Mouse (Mus musculus): ENCODE measurements around the gene Lamtor3.
"Not testable (repeated sequence)": the region's sequence is repeated elsewhere in the genome, so short reads cannot be mapped to it uniquely, and the experiment has no call there.

Gene Lamtor3

GRCm38 (mm10) chr3:137961736-137962385 is 43.6 kb downstream of the Lamtor3 start:
- no peak for DNase-seq (ENCODE audit: low read depth)

- no peak for DNase-seq (ENCODE audit: low read depth)
These were observed 45.2 kb downstream of the Lamtor3 start for GRCm38 (mm10) chr3:137963508-137963907.

DNA sequence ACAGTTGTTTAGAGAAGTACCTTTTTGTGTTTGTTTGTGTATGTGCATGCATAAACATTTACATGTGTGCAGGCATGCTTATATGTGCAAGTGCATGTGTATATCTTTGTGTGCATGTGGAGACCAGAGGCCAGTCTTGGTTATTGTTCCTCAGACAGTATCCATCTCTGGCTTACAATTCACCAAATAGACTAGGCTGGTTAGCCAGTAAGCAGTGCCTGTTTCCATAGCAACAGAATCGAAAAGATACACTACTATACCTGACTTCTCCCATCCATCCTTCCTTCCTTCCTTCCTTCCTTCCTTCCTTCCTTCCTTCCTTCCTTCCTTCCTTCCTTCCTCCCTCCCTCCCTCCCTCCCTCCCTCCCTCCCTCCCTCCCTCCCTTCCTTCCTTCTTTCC is 45.7 kb downstream of the Lamtor3 start:
- DNase-seq (ENCODE audit: low read depth) = not testable (repeated sequence)

DNA sequence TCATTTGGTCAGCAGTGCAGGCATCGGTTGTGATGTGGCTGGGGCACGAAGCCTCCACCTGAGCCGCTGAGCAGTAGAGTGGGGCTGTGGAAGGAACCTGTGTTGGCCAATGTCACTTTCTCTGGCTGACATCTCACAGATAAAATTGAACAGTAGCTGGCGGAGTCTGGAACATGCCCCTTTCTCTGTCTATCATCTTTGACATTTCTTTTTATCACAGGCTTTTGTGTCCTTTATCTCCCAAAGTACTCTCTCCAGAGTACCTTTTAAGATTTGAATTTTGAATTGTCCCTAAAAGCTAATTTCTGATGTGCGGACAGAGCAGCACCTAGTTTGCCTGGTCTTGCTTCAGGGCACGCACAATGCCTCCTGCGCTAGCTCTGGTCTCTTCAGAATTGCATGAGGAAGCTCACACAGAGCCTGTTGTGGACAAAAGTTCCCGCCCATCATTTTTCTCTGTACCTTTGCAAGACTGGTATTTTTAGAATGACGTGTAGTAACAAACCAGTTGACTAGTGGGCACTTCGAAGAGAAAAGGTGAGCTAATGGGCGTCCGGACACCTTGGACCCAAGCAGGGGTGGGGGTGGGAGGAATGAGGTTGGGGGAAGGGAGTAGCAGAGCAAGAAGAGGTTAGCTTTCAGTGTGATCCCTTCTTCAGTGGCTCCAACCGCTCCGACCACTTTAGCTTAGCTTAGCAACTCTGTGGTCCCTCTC is 50.0 kb downstream of the Lamtor3 start:
- DNase-seq (ENCODE audit: low read depth) = no peak

DNA sequence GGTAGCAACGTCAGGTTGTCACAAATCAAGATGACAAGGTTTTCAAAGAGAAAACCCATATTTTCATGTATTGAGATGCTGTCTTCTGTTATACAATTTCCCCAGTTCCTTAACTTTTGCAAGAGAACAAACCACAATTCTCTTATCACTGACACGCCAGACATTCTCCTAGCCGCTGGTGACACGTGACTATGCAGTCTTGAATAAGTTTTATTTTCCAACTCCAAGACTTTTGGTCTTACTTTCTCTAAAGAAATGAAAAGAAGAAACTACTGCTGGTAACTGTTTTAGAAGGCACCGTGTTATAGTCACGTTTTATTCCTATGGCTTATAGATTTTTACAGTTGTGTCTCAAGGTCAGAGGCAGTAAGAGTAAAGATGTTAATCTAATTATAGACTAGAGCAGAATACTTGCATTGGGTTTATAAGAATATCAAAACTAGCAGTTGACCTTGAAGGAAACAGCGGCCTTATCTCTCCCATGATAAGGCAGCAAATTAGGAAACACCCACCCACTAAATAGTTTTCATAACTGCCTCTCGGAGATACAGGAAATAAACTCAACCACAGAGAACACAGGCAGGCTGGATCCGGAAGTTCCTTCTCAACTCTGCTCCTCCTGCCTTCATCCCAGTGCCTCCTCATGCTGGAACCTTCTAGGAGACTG is 50.6 kb downstream of the Lamtor3 start:
- DNase-seq (ENCODE audit: low read depth) = peak; percentile 54

GRCm38 (mm10) chr3:137969951-137970350 is 51.6 kb downstream of the Lamtor3 start:
- no peak for DNase-seq (ENCODE audit: low read depth)

GRCm38 (mm10) chr3:137972224-137972623 is 53.9 kb downstream of the Lamtor3 start:
- DNase-seq (ENCODE audit: low read depth) = no peak

- DNase-seq (ENCODE audit: low read depth) = no peak
These were observed 54.7 kb downstream of the Lamtor3 start for GRCm38 (mm10) chr3:137972989-137973388.

- DNase-seq (ENCODE audit: low read depth) = no peak
These were observed 56.0 kb downstream of the Lamtor3 start for GRCm38 (mm10) chr3:137974306-137974705.

- no peak for DNase-seq (ENCODE audit: low read depth)
These were observed 57.1 kb downstream of the Lamtor3 start for GRCm38 (mm10) chr3:137975435-137975834.

DNA sequence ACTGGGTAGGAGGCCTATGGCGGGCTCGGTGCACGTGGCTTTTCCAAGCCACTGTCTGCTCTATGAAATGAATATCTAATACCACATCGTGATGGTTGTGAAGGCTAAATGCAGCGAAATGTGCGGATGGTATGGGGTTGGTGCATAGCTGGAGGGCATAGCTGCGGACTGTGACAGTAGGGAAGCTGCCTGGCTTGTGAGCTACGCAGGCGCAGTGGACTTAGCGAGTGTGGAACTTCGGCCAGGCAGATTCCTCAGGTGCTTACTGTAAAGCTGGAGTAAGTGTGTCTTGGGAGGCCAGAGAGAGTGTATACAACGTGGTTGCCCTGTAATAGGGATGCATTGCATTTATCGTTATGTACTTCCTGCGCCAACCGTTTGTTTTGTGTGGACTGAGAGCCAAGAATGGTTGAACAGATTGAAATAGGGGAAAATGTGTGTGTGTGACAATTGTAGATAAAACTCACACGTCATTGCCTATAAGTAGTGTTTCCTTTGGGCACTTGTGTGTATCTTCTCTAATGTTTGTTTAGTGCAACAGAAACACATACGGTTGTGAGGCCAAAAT is 57.6 kb downstream of the Lamtor3 start:
- DNase-seq (ENCODE audit: low read depth) = no peak

- DNase-seq (ENCODE audit: low read depth) = no peak
These were observed 58.8 kb downstream of the Lamtor3 start for GRCm38 (mm10) chr3:137976943-137977628.

DNA sequence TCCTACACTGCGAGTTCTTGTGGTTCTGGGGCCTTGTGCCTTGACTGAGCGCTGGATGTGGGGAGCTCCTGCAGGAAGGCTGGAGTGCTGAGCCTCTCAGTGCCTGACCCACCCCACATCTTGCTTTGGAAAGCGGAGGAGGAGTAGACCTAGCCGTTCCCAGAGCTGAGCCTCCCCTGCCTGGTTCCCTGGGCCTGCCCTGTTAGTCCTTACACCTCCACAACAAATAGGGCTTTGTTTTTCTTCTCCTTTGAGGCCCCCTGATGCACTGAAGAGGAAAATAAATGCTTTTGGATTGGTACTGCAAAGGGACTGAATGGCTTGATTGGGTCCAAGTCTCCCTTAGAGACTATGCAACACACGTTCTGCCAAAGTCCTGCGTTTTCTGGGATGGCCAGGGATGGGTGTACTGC is 59.3 kb downstream of the Lamtor3 start:
- DNase-seq (ENCODE audit: low read depth) = no peak

- DNase-seq (ENCODE audit: low read depth) = no peak
These were observed 59.9 kb downstream of the Lamtor3 start for GRCm38 (mm10) chr3:137978233-137978632.
